Mouse (Mus musculus) kidney, postnatal 0 days (tissue): ENCODE results near the gene Ccl26. TPM values are rescaled to one million over a fixed set of nuclear protein-coding genes. Genes with fewer than 3 reads are reported as not detected.

Experiments
- ATAC-seq: fragments of 200-750 bp; cut with Nextera tagmentation; replicated peaks from 2 replicates; pipeline ENCODE4 v1.8.0; 2017; ENCODE audit warnings: low read depth, moderate number of reproducible peaks, moderate TSS enrichment, moderate library complexity; ENCODE audit not compliant: low FRiP score
- DNase-seq: peaks from one replicate; pipeline ENCODE4 v3.0.0-alpha.2; 2016; ENCODE audit warnings: low spot score
- H3K27ac ChIP-seq: fragments of 300-500 bp; sonication (generic); 2 replicates; pipeline ENCODE4 v1.5.1; 2014; ENCODE audit warnings: mild to moderate bottlenecking
- H3K27me3 ChIP-seq: fragments of 300-500 bp; sonication (generic); 2 replicates; pipeline ENCODE4 v1.6.1; 2014; ENCODE audit warnings: low read length, mixed read lengths; ENCODE audit not compliant: insufficient read depth
- H3K36me3 ChIP-seq: fragments of 300-500 bp; sonication (generic); 2 replicates; pipeline ENCODE4 v1.6.1; 2014; ENCODE audit warnings: low read length, mixed read lengths; ENCODE audit not compliant: insufficient read depth
- H3K4me1 ChIP-seq: fragments of 300-500 bp; sonication (generic); replicated peaks from 2 replicates; pipeline ENCODE4 v1.6.1; 2014; ENCODE audit warnings: antibody characterized with exemption, low read length, mixed read lengths; ENCODE audit not compliant: insufficient read depth
- H3K4me2 ChIP-seq: fragments of 300-500 bp; sonication (generic); 2 replicates; pipeline ENCODE4 v1.6.1; 2014; ENCODE audit warnings: mild to moderate bottlenecking, low read length, moderate library complexity, mixed read lengths
- H3K4me3 ChIP-seq: fragments of 300-500 bp; sonication (generic); replicated peaks from 2 replicates; pipeline ENCODE4 v1.5.1; 2014; ENCODE audit warnings: low read depth, low read length
- H3K9ac ChIP-seq: fragments of 300-500 bp; sonication (generic); 2 replicates; pipeline ENCODE4 v1.6.1; 2014; ENCODE audit warnings: low read depth, low read length
- H3K9me3 ChIP-seq: fragments of 300-500 bp; sonication (generic); replicated peaks from 2 replicates; pipeline ENCODE4 v1.6.1; 2016; ENCODE audit warnings: low read length, inconsistent platforms, mixed read lengths
- CTCF ChIP-seq: IDR thresholded peaks from 2 replicates; pipeline ENCODE4 v1.5.1; 2016; ENCODE audit warnings: antibody characterized with exemption, low read depth, mild to moderate bottlenecking, moderate library complexity
- WGBS: fragments of 180-500 bp; shearing (Covaris S2); extraction: QIAGEN DNeasy Blood & Tissue Kit; methylation state at CpG from one replicate; pipeline ENCODE4 v1.1.7; 2014; 5-methylcytosine and 5-hydroxymethylcytosine counted together
- polyA plus RNA-seq: library from polyadenylated mRNA; unstranded; fragments of >200 nt; fragmentation: Nextera tagmentation; extraction: Ambion mirVana; gene quantifications from 2 replicates; pipeline ENCODE4 v1.2.1, GENCODE M21; 2015

The Ccl26 gene
- polyA plus RNA-seq, 1 experiment from 2014 or later = not detected

DNA sequence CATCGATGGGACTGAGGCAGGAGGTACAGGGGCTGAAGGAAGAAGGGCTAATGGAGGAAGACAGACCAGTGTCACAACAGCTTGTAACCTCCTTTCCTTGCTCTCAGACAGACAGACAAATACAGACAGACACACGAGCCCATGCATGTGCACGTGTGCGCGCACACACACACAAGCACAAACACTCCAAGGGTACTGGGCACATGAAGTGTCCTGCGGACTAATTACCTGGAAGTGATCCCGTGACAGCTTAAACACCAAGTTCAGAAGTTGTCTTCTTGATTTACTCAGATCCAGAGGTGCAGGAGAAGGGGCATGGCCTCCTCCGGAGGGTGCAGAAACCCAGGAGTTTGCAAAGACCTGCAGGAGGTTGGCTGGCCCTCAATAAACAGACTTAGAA is 22.3 kb upstream of the Ccl26 start:
- no peaks in the 10 kb centered on the region for H3K4me1 ChIP-seq
- 70% methylated on average over 8 of the region's 8 CpGs for WGBS
- no peak overlapping the region for H3K4me2 ChIP-seq
- no peak for ATAC-seq
- H3K9me3 ChIP-seq = no peaks in the 10 kb centered on the region
- H3K36me3 ChIP-seq = no peaks in the 10 kb centered on the region
- no peak for TF ChIP-seq CTCF
- H3K27me3 ChIP-seq = no peaks in the 10 kb centered on the region
- no peak overlapping the region for H3K27ac ChIP-seq
- no peak overlapping the region for H3K9ac ChIP-seq
- DNase-seq = no peak
- no peak overlapping the region for H3K4me3 ChIP-seq

DNA sequence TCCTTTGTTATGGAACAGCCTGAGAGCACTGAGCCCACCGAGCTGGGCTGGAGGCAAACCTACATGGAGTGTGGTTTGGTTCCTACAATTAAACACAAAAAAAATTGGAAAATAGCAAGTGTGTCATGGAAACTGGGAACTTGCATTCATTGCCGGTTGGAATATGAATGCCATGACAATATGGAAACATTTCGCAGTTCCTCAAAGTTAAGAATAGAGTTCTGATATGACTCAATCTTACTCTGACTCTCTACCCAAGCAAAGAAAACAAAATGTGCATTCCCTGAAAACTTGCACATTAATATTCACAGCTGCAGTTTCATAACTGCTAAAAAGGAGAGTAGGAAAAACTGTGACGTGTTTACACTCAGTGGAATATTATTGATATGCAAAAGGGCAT is 19.0 kb upstream of the Ccl26 start:
- no peak overlapping the region for H3K4me2 ChIP-seq
- no peak overlapping the region for H3K27ac ChIP-seq
- H3K36me3 ChIP-seq = no peaks in the 10 kb centered on the region
- H3K4me3 ChIP-seq = no peak overlapping the region
- DNase-seq (no peak), ATAC-seq (no peak)
- 93% methylated on average over 4 of the region's 4 CpGs for WGBS
- TF ChIP-seq CTCF = no peak
- no peak overlapping the region for H3K9ac ChIP-seq
- H3K27me3 ChIP-seq = no peaks in the 10 kb centered on the region
- H3K9me3 ChIP-seq = no peaks in the 10 kb centered on the region
- no peaks in the 10 kb centered on the region for H3K4me1 ChIP-seq

DNA sequence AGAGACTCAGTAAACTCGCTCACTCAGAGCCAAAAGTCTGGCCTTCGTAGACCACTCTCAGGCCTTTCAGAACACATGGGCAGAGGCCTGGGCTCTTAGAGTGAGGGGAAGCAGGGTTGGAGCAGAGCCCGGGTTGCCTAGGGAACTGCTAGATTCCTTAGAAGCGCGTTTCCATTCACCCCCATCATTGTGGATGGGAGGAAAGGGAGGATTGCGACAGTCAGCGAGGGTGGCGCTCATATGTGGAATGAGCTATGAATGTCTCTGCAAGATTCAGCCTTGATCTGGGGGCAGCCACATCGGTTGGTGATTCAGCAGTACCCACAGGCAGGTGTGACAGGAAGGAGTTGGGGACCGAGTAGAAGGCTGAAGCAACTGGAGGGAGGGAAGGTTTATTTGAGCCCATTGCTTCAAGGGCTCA is 16.0 kb upstream of the Ccl26 start:
- Histone ChIP-seq H3K4me3 (no peak overlapping the region), H3K4me2 (no peak overlapping the region), H3K9ac (no peak overlapping the region), H3K27ac (no peak overlapping the region), H3K9me3 (no peaks in the 10 kb centered on the region), H3K27me3 (no peaks in the 10 kb centered on the region), H3K4me1 (no peaks in the 10 kb centered on the region), H3K36me3 (no peaks in the 10 kb centered on the region)
- ATAC-seq (no peak), DNase-seq (no peak)
- 86% methylated on average over 10 of the region's 10 CpGs for WGBS
- TF ChIP-seq CTCF = no peak

DNA sequence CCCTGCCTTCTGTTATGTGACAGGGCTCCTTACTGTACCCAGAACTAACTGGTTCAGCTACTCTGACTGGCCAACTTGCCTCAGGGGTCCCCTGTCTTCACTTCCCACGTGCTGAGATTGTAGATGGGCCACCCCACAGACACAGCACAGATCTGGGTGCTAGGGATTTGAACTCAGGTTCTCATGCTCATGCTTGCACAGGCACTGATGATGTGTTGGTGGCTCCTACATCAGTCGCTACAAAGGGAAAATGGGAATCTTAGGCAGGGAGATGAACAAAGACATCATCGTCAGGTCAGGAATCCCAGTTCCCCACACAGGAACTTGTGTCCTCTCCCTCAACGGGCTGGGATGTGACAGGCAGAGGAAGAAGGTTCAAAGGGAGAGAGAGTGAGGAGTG is 12.7 kb upstream of the Ccl26 start:
- no peak overlapping the region for H3K27ac ChIP-seq
- WGBS = 63% methylated on average over 4 of the region's 4 CpGs
- no peak for TF ChIP-seq CTCF
- no peaks in the 10 kb centered on the region for H3K9me3 ChIP-seq
- H3K4me2 ChIP-seq = no peak overlapping the region
- no peaks in the 10 kb centered on the region for H3K36me3 ChIP-seq
- H3K4me3 ChIP-seq = no peak overlapping the region
- no peaks in the 10 kb centered on the region for H3K4me1 ChIP-seq
- DNase-seq (no peak), ATAC-seq (no peak)
- no peak overlapping the region for H3K9ac ChIP-seq
- H3K27me3 ChIP-seq = no peaks in the 10 kb centered on the region

- H3K27ac ChIP-seq = no peak within 1 kb of the TSS
- DNase-seq = no peak
Observed at GRCm38 (mm10) chr5:135573006-135573405, 9.6 kb upstream of the Ccl26 start, which contains the start of gene Ccl24. Gene Ccl24, minus strand, starts transcription at chr5:135573049.

DNA sequence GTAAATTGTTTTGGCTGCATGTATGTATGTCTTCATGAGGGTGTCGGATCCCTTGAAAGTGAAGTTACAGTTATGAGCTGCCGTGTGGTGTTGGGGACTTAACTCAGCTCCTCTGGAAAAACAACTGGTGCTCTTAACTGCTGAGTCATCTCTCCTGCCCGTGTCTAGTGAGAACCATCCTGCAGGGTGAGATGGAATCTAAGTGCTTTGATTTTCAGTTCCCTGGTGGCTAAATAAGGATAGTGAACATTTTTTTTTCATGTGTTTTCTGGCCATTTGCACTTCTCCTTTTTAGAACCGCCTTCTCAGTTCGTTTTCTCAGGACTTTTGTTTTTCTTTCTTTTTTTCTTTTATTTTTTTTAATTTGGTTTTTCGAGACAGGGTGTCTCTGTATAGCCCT is 5.3 kb upstream of the Ccl26 start:
- no peak for DNase-seq
- no peak for TF ChIP-seq CTCF
- no peaks in the 10 kb centered on the region for H3K36me3 ChIP-seq
- no peaks in the 10 kb centered on the region for H3K4me1 ChIP-seq
- no peak overlapping the region for H3K9ac ChIP-seq
- no peak overlapping the region for H3K4me2 ChIP-seq
- no peak overlapping the region for H3K4me3 ChIP-seq
- no peak overlapping the region for H3K27ac ChIP-seq
- no peaks in the 10 kb centered on the region for H3K27me3 ChIP-seq
- WGBS = 48% methylated on average over 6 of the region's 6 CpGs
- no peaks in the 10 kb centered on the region for H3K9me3 ChIP-seq
- no peak for ATAC-seq

More at GRCm38 (mm10) chr5:135573006-135573405, 9.6 kb upstream of the Ccl26 start, which contains the start of gene Ccl24:
- ATAC-seq = no peak
- H3K9ac ChIP-seq = no peak within 1 kb of the TSS
- 86% methylated on average over 6 of the region's 6 CpGs for WGBS
- no peak within 1 kb of the TSS for H3K4me2 ChIP-seq
- no peak within 1 kb of the TSS for H3K4me3 ChIP-seq
- no peaks in the 10 kb centered on the region for H3K27me3 ChIP-seq
- TF ChIP-seq CTCF = no peak
- no peaks in the 10 kb centered on the region for H3K4me1 ChIP-seq
- H3K36me3 ChIP-seq = no peaks in the 10 kb centered on the region
- no peaks in the 10 kb centered on the region for H3K9me3 ChIP-seq
